Mouse (Mus musculus): ENCODE measurements around the gene Gm45062.
"Not testable (repeated sequence)": the region's sequence is repeated elsewhere in the genome, so short reads cannot be mapped to it uniquely, and the experiment has no call there.

The Gm45062 gene

DNA sequence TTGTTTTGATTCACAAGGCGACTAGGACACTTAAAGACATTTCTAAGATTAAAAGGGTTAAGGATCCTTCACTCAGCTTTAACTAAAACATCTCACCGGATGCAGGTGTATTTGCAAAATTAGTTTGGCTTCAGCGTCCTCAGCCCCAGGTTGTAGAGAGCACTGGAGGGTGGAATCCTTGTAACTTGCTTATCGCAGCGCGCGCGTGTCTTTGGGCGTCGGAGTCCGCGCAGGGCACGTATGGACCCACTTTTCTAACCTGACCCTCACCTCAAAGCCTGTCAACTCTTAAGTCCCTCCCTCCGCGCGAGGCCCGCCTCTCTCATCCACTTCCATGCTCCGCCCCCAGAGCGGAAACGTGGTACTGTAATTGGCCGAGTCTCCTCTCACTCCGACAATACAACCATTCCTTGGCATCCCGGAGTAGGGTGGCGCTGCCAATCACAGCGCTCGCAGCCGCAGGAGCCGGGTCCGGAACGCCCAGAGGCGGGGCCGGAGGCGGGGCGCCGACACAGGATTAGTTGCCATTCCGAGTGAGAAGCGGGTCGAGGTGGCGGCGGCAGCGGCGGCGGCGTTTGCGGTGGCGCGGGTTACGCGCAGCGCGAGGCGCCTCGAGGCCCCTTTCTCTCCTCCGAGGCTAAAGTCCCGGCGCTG, 249.8 kb downstream of the Gm45062 start:
- peak; percentile 97 to 99 for DNase-seq (ENCODE audit: low spot score in 2 of 2)

DNA sequence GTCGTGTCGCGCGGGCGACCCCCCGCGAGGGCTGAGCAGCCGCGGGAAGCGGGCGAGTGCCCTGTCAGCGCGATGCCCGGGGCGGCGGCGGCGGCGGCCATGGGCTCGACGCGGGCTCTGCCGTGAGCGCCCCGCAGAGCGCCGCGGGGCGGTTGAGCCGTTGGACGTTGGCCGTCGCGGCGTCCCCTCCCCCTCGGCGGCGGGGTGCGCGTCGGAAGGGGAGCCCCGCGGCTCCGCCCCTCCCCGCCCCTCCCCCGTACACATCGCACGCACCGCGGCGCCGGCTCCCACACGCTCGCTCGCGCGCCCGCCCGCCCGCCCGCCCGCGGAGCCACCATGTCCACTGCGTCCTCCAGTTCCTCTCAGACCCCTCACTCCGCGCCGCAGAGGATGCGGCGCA, 250.3 kb downstream of the Gm45062 start, which contains the start of gene Glcci1:
Gene Glcci1, plus strand, starts transcription at position 50 of the 400 bp plus-strand sequence.
- DNase-seq (ENCODE audit: low spot score in 2 of 2) = peak in 1 of 2 experiments; percentile 50

DNA sequence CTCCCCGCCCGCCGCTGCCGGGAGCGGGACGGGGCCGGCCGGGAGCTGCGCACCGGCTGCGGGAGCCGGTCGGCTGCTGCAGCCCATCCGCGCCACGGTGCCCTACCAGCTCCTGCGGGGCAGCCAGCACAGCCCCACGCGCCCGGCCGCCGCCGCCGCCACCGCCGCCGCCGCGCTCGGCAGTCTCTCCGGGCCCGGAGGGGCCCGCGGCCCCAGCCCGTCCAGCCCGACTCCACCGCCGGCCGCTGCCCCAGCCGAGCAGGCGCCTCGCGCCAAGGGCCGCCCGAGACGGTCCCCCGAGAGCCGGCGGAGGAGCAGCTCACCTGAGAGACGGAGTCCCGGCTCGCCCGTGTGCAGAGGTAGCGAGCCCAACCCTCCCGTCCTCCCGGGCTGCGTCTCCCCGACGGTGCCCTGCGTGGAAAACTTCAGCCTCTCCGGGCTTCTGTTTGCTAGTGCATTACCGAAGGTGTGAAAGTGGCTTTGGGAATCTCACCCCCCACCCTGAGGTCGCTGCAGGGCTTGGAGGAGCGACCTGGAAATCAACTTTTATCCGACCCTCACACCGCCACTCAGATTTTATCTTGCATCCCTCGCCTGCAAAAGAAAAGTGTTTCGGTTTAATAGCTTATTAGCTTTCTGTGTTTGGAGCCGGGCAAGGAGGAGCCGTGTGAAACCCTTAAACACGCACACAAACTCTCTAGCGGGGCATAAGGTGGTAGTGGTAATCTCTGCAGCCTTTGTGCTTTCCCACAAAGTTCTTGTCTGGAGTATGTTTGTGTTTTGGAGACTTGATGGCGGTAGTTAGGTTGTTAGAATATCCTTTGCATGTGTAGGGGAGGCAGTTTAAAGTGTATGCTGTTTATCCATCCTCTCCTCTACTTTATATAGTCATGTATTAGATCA, 251.0 kb downstream of the Gm45062 start:
- DNase-seq (ENCODE audit: low spot score in 2 of 2) = peak; percentile 13 to 28

DNA sequence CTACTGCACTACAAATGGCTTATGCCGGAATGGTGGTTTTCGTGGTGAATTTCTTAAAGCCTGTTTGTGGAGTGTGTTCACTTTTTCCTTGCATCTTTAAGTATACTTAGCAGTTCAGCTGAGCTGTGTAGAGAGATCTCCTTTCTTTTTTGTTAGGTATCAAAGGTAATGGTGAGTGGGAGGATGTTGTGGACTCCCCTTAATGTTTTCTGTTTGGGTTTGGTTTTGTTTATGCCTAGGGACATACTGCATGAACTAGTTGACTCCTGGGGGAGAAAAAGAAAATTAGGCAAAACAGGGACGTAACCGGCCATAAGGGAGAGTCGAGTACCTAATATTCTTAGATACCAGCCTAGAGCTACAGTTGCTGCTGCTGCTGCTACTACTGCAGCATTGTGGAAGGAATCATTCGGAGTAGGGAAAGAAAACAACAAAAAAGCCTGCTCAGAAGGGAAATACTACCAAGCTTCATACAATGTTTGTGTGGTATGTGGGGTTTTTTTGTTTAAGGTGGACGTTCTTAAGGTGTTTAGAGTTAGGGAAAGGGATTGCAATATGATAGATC, 251.7 kb downstream of the Gm45062 start:
- no peak for DNase-seq (ENCODE audit: low spot score in 2 of 2)

DNA sequence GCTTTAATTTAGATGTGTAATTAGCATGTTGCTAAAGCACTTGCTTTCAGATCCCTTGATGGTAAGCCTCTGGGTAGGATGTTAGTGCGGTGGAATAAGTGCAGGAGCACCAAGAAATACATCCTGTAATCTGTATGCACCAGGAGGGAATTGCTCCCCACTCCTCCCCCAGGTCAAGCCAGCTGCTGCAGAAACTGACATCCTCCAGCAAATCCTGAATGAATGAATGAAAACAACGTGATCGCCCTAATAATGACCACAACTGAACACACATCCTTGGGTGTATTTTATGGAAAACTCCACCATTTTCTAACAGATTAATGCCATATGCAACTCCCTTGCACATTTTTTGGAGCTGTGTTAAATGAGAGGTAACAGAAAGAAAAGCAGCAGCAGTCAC, 252.2 kb downstream of the Gm45062 start:
- DNase-seq (ENCODE audit: low spot score in 2 of 2) = no peak

DNA sequence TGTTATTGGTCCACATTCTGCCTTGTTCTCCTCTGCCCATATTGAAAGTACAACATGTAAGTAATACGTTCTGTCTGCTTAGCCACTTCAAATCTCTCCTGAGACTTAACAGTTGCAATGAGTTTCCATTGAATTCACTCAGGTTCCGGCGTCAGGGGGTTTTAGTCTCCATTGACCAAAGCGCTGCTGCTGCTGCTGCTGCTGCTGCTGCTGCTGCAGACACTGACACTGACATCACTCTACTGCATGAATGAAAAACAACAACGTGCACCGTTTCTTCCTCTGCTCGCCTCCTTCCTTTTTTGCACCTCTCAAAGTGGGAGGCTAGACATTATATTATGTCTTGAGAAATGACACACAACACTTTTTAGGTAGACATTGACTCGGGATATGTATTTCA, 253.2 kb downstream of the Gm45062 start:
- no peak for DNase-seq (ENCODE audit: low spot score in 2 of 2)

DNA sequence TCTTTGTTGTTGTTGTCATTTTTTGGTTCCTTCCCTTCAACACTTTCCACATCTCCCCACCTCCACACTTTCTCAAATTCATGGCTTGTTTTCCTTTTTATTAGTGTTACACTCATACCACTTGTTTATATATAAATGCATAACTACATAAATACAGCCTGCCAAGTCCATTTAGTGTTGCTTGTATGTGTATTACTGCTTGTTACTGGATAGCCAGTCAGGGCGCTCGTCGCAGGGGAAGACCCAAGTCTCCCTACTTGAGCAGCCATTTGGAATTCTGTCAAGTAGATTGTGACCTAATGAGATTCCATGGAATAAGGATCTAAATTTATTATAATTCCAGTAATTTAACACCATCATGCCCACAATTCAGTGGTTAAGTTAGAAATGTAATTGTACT, 260.4 kb downstream of the Gm45062 start:
- no peak for DNase-seq (ENCODE audit: low spot score in 2 of 2)

DNA sequence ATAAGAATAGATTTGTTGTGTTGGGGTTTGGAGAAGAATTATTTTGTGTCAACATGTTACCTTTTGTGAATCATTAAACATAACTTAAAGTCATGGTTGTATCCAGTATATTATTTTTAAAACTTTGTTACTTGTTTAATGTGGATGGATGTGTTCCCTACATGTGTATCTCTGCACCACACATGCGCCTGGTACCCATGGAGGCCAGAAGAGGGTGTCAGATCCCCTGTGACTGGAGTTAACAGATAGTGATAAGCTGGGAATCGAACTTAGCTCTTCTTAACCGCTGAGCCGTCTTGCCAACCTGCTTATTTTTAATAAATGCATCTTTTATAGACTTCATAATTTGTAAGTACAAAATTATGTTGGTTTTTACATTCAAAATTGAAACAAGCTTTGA, 262.0 kb downstream of the Gm45062 start:
- DNase-seq (ENCODE audit: low spot score in 2 of 2) = no peak

DNA sequence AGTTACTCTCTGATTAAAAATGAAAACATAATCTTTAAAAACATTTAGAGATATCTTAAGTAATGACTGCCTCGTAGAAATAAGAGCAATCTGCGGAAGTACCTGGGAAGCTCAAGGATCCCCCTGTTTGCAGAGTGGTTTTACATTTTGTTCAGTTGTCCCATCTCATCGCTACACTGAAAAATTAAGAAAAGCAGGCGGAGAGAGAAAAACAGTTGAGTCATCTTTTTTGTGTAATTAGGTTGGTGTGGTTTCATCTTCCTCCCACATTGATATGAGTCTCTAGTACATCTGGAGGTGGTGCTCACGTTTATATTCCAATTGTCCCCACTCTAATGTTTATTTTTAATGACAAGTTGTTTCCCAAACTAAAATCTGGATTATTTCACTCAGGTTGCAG, 265.5 kb downstream of the Gm45062 start:
- DNase-seq (ENCODE audit: low spot score in 2 of 2) = no peak

DNA sequence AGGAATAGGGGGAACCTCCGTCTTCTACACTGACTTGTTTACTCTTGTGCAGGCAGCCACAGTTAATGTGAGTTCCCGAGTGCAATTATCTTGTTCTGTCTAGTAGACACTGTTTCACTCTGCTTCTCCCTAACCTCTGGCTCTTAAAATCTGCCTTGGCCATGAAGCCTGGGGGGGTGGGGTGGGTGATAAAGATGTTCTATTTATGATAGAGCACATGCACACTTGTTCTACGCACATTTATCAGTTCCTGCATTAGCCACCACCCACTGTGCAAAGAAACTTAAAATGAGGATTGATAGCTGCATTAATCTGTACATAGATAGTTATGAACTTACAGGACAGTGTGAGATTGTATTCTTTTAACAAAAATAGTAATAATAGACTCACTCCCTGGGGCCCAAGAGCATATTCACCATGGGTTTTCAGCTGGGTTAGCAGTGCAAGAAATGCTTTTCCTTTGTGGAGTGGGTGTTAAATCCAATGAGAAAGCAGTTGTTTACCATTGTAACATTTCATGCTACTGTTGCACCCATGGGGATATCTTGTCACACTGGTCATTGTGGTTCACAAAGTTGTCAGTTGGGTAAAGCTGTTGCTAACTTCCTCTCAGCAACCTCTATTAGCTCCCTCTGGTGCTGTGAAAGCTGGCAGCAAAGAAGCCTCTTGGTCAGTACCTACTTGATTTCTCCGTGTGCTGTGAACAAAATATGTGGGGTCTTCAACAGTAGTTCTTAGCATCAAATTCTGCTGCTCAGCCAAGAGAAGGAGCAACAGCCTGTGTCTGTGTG, 272.0 kb downstream of the Gm45062 start:
- no peak for DNase-seq (ENCODE audit: low spot score in 2 of 2)

DNA sequence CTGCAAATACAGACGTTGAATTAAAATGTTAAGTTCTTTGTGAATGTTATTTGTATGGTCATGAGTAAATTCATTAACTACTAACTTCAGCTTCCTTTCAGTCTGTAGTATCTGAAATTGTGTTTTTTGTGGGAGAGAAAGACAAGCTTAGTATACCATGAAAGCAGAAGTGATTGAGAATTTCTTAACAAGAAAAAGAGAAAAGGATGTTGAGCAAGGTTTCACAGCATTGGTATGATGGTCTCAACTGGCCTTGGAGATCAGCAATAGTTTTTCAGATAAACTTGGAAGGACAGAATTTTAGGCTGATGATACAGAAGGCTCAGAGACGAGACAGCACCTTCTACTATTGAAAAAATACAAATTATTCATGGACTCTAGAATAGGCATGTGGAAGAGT, 277.7 kb downstream of the Gm45062 start:
- DNase-seq (ENCODE audit: low spot score in 2 of 2) = no peak

DNA sequence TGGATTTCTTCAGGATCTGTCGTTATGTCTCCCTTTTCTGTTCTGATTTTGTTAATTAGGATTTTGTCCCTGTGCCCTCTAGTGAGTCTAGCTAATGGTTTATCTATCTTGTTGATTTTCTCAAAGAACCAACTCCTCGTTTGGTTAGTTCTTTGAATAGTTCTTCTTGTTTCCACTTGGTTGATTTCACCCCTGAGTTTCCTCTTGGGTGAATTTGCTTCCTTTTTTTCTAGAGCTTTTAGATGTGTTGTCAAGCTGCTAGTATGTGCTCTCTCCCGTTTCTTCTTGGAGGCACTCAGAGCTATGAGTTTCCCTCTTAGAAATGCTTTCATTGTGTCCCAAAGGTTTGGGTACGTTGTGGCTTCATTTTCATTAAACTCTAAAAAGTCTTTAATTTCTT, 282.3 kb downstream of the Gm45062 start:
- not testable (repeated sequence) for DNase-seq (ENCODE audit: low spot score in 2 of 2)

DNA sequence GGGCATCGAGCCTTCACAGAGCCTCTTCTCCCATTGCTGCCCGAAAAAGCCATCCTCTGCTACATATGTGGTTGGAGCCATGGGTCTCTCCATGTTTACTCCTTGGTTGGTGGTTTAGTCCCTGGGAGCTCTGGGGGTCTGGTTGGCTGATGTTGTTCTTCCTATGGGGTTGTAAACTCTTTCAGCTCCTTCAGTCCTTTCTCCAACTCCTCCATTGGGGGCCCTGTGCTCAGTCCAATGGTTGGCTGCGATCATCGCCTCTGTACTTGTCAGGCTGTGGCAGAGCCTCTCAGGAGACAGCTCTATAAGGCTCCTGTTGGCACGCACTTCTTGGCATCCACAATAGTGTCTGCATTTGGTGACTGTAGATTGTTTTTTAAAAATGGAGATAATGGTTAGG, 285.6 kb downstream of the Gm45062 start:
- DNase-seq (ENCODE audit: low spot score in 2 of 2) = no peak

DNA sequence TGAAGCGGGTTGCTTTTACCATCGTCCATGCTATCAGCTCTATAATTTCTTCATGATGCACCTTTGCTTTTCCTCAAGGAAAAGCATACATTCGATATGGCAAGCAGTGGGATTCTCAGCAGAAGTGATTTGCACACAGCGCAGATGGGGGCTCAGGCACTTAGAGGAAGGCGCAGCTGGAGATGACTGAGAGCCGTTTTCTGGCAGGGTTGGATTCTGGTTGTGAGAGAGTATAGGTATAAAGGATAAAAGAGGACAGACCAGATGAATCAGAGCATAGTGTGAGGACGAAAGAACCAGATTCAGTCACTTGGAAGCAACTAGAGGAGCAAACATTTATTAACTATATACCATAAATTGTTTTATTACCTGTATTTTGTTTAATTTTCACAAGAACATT, 286.5 kb downstream of the Gm45062 start:
- DNase-seq (ENCODE audit: low spot score in 2 of 2) = no peak

DNA sequence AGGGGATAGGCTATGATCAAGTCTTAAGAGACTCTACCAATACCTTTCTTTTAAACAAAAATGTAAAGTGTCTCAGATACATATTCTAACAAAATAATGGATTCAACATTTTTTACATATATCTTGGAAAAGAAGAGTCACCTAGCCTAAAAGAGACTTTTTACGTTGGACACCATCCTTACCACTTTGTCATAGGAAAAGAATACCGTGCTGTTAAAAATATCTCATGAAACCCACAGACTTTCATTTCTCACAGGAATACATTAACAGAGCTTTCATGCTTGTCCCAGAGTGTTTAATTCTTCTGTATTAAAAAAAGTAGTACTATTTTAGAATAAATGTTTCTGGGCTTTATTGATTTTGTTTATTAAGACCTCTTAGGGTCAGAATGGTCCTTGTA, 291.9 kb downstream of the Gm45062 start:
- DNase-seq (ENCODE audit: low spot score in 2 of 2) = no peak

DNA sequence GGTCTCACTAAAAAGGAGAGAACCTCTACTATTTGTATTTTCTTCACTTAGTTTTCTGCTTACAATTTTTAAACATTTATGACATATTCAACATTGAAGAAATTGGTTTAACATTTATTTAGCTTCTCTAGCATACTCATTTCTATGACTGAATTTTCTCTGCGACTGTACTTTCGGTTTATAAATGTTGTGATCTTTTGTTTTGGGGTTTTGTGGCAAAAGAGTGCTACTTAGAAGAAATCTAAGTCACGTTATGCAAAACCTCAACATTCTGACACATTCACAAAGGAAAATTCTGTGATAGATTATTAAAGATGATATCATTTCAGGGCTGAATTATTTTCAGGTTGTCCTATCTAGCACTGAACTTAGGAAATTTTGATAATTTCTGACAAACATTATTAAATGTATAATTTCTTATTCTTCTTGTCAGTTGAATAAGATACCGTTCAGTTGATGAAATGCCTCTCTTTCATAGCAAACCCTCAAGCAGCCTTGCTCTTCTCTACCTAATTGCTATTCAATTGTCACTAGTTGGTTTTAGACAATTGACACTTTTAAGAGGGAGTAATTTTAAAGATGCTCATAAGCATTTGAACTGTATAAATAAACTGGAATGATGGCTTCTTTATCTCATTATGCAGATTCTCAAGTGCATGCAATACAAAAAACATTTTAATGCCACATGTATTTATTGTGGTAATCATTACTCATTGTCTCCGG, 297.8 kb downstream of the Gm45062 start:
- DNase-seq (ENCODE audit: low spot score in 2 of 2) = no peak

DNA sequence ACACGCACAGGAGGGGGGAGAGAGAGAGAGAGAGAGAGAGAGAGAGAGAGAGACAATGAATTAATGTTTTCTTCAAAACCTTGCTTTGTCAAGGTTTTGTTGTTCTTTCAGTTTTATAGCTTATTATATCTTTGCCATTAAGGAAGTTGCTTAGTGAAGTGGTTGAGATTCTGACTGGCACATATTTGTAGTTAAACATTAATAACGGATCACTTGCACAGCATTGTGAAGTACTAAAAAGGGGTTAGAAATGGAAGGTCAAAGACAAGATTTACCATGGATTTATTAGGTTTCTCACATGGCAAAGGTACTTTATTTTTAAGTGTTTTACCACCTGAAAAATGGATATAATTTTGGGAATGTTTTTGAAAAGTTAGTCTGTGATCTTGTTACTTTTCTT, 301.4 kb downstream of the Gm45062 start:
- DNase-seq (ENCODE audit: low spot score in 2 of 2) = no peak

DNA sequence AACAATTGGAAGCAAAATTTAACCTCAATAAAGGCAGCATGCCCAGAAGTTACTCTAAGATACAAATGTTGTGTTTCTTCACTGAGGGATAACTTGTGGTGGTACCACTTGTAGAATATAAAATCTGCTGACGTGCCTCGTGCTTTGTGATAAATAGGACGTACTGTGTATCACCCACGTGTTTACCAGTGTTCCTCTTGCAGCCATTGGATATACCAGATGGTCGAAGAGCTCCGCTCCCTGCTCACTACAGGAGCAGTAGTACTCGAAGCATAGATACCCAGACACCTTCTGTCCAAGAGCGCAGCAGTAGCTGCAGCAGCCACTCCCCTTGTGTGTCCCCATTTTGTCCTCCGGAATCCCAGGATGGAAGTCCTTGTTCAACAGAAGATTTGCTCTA, 323.1 kb downstream of the Gm45062 start:
- DNase-seq (ENCODE audit: low spot score in 2 of 2) = no peak

DNA sequence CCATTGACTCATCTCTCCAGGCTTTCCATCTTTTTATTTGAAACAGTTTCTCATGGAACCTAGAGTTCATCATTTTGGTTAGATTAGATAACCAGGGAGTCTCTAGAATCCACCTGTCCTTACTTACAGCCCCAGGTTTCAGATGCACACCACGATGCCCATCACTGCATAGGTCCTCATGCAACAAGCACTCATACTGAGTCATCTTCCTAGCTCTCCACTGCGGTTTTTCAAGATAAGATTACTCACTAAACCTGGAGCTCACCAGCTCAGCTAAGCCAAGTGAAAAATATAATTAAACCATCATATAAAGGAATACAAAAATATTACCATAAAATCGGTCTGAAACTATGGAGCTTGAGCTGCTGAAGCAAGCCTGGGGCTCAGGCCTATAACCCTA, 324.6 kb downstream of the Gm45062 start:
- DNase-seq (ENCODE audit: low spot score in 2 of 2) = no peak

DNA sequence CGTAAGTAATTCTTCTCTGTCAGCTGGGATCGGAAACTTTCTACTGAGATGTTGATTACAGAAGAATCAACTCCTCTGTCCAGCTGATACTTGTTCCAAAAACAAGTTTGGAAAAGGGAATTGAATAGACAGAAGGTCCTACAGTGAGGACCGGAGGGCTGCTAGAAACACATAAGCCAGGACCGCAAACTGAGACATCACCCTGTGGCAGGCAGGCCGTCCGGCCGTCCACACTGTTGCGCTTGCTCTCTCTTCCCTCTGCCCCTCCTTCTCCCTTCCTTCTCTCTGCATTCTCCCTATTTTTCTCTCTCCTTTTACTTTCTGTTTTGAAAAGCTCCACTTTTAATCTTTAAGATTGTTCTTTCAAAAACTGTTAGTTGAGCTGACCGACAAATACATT, 332.4 kb downstream of the Gm45062 start:
- DNase-seq (ENCODE audit: low spot score in 2 of 2) = no peak

DNA sequence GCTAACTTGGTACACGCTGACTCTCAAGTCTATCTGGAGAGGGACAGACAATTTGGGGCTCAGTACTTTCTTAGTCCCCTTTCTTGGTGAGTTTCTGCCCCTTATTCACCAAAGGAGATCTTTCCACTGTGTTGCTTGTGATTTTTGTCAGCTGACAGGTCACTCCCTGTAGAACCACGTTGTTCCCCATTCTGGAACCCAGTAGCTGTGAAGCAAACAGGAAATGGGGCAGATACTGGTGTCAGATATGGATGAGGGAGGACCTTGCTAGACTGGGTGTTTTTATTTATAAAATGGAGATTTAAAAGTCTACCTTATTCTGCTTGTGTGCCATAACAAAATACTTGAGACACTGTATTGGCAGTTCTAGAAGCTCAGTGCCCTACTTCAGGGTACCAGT, 358.1 kb downstream of the Gm45062 start:
- DNase-seq (ENCODE audit: low spot score in 2 of 2) = no peak
